Mouse (Mus musculus): ENCODE data around the gene Scd3.
A peak's percentile ranks its signal among the peaks of the same experiment; 100 is the strongest.

Scd3 gene

DNA sequence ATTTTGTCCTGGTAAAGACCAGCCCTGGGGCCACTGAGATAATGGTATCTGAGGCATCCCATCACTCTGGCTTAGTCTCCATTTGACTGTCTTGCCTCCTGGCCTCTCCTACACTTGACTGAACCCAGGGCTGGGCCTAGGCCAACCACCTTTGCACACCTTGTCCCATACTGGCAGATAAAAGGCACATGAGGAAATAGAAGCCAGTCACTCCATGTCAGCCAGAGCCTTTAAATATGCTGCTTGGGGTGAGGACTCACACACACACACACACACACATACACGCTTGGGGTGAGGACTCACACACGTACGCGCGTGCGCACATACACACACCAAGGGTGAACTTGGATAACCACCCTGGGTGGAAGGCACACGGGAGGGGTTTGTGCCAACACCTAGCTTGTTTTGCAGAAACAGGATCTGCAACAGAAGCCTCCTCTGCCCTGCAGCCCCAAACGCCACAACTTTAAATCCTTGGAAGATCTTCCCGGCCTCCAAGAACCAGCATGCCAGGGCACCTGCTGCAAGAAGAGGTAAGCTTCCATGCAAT is at the start of gene Scd3:
Gene Scd3, plus strand, starts transcription at position 255 of the 550 bp plus-strand sequence.
- DNase-seq (ENCODE audit: low spot score), result no peak

DNA sequence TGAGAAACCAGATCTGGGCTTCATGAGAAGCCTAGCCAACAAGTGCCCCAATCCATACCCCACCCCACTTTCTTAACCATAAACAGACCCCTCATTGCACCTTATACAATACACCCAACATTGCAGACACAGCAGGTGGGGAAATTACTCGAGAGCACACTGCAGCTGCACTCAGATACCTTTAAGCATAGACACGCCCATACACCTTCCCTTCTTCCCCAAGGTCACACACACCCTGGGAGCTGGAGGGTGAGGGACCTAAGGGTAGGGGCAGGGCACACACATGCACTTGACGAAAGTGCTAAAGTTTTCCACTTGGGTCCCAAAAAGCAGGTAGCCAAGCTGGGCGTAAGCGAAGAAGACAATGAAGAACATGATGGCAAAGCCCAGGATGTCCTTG is 49.3 kb upstream of the Scd3 start:
- no peak for DNase-seq (ENCODE audit: low spot score)

DNA sequence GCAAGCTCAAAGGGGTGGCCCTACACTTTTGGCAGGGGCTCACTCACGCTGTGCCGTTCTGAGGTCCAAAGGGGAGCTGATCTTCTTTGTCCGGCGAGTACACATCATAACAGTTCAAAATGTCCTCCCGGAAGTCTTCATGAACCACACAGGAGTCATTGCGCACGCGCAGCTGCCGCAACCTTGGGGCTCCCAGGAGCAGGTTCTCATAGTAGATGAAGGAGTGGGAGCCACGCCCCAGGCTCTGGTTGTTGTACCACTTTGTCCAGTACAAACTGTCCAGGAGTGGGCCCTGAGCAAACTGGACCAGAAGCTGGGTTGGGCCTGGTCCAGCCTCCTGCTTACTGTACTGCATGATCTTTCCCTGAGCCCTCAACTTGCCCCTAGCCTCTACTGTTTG is 46.1 kb upstream of the Scd3 start:
- no peak for DNase-seq (ENCODE audit: low spot score)

DNA sequence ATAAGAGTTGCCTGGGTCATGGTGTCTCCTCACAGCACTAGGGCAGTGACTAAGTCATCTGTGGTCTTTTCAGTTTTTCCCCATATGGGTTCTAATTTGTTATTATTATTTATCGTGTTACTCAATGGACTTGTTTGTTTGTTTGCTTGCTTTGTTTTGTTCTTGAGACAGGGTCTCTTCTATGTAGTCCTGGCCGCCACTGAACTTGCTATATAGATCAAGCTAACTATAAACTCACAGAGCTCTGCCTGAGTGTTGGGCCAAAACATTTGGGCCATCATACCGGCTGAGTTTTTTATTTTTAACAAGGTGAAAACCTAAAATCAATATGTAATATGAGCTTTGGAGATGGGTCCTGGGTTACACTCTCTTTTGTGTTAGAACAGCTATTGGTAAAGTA is 43.7 kb upstream of the Scd3 start:
- DNase-seq (ENCODE audit: low spot score), result no peak

DNA sequence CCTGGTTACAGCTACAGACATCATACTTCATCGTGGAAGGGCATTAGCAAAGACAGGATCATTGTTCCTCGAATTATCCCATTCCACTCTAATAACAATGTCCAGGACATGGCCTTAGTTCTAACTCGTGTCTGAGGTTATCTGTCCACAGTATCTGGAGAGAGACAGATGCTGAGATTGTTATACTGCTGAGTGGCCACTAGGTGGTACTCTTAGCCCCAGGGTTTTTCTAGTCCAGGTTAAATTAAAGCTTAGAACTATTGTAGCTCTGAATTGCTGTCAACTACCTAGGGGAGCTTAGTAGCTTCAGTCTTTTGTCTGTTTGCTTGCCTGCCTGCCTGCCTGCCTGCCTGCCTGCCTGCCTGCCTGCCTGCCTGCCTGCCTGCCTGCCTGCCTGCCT is 41.6 kb upstream of the Scd3 start:
- DNase-seq (ENCODE audit: low spot score), result no peak

DNA sequence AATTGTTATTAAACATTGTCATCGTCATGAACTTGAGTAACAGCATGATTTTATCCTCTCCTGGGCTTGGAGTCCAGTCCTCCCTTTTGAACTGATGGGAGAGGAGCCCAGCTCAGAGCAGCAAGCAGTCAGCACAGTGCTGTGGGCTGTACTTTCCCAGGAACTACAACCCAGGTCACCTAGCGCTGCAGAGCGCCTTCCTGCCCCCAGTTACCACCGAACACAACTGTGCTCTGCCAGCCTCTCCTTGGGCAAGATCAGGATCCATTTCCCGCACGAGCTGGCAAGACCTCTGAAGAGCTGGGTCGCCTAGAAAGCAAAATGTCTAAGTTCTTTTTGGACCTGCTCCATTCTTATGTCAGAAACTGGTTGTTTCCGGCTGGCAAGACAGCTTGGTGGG is 28.2 kb upstream of the Scd3 start:
- no peak for DNase-seq (ENCODE audit: low spot score)

DNA sequence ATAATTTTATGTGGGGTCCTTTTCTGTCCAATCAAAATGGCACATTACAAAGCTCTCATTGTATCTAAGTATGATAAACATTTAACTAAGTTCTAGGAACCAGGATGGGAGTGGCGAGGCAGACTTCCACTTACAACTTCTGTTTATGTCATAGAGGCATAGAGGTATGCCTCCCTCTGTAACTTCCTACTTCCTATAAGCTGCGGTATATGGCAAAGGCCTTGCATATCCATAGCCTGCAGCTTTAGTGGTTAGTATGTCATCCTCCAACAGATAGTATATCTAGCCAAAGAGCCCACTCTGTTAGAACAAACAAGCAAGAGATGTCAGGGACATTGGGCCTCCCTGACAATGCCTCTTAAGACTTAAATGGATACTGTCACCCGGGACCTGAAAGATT is 26.3 kb upstream of the Scd3 start:
- no peak for DNase-seq (ENCODE audit: low spot score)

DNA sequence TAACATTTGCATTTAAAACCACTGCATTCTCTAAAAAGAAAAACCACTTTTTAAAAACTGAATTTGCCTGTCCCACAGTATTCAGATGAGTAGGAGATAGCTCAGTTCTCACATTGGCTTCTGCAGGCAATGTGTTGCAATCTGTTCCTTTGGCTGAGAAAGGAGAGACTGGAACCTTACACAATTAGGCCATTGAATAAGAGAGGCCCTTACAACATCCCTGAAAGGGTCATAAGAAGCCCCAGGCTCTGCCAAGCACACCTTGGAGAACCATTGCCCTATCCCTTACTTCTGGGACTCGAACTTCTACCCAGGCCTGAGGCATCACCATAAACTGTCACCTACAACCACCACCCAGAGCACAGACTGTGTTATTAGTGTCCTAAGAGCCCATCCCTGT is 22.6 kb upstream of the Scd3 start:
- no peak for DNase-seq (ENCODE audit: low spot score)

DNA sequence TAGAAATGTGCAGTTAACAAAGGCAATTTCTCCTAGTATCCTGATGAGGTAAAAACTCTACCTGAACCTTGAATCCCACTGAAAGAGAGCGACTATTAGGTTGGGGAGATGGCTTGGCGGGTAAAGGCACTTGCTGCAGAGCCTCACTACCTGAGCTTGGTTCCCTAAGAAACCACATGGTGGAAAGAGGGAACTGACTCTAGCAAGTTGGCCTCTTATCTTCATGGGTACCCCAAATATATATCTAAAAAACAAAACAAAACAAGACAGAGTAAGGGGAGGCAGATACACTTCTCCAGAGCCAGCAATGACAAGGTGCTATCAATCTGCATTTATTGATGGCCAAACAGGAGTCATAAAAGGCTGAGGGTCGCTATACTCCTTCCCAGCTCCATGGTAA is 19.1 kb upstream of the Scd3 start:
- no peak for DNase-seq (ENCODE audit: low spot score)

DNA sequence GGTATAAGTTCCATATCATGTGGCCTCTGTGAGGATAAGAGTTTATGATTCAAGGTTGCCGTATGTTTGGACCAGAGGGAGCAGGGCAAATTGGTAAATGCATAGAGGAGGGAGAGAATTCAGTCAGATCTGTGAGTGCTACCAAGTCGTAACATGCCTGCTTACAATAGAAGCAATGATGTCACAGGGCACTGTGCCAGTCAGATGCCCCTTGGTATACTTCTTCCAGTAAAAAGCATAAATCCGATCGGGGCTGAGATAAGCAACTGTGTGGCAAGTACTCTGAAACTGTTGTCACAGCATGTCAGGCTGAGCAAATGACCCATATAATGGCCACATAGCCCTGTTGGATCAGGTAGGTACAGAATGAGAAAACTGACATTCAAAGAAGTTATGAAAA is 14.0 kb upstream of the Scd3 start:
- no peak for DNase-seq (ENCODE audit: low spot score)

DNA sequence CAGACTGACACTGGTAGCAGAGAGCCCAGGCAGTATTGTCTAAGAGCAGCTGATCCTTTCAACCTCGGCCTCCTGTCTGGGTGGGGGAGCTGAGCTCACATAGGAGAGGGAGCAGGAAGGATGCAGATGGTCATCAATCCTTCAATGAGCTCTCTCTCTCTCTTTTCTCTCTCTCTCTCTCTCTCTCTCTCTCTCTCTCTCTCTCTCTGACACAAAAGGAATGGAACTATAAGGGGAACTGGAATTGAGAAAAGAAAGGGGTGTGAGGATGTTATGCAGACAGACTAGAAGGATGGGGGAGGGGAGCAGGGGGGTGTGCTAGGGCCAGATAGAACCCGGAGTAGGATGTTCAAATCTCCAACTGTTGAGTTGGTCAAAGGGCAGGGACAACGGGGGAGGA is 10.7 kb upstream of the Scd3 start, which contains the start of gene Pkd2l1:
Gene Pkd2l1, minus strand, starts transcription at position 101 of the 400 bp plus-strand sequence.
- no peak for DNase-seq (ENCODE audit: low spot score)

DNA sequence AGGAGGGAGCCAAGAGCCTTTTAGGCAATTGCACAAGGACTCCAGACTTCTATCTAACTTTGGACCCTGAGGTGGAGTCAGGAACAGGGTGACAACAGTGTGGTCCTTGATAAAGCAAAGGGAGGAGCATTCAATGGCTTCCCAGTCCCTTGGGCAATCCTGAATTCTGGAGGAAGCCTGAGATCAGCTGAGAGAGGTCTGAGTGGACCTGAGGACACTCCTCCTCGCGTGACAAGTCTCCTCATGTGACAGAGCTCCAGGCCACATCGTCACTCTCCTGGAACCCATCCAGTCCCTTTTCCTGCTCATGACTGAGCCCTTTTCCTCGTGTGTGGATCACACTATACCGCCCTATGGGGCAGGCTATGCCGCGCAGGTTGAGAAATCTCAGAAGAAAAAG is 9.2 kb upstream of the Scd3 start:
- peak; percentile 66 for DNase-seq (ENCODE audit: low spot score)

DNA sequence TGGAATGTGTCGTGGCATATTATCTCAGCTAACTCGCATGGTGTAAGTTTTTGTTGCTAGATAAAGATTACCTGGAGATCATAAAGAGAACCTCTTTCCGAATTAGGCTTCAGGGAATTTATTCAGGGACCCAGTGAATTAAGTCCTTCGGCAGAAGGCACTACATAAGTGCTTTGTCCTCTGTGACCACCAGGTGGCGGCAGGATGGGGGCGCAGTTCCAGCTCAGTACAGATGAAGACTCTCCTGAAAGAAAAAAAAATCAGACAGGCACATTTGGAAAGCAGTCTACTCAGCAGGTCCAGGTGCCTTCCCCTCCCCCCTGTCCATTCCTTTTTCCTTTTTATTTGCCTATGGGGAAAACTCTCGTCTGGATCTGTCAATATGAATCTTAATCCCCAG is 7.9 kb upstream of the Scd3 start:
- peak; percentile 48 for DNase-seq (ENCODE audit: low spot score)

DNA sequence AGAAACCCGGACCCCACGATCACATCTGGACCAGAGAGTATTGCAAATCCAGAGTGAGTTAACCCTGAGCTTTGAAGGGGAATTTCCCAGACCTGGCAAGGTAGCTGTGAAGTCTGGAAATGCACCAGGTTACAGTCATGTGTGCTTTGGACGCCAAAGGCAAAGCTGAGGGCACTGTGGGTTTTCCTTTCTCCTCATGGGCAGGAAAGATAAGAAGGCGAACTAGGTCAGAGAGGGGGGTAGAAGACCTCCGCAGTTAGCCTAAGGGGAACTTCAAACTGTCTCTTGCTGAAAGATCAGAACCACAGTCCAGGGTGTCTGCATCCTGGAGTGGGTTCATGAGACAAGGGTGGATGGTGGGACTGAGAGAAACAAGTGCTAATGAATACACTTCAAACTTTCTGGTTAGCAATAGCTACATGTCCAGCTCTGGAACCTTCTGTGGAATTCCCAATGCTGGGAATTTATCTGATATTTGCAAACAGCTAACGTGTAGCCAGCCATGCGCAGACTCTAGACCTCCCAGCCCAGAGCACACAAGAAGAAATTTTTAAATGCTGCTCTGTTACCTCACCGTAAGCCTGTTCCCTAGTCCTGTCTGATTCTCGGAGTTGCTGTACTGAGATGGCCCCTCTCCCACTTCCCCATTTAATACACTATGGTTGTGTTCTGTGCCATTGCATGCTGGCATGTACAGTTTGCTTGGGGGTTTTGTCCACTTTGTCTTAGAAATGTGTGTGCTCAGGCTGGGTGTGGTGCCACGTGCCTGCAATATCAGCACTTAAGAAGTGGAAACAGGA is 5.8 kb upstream of the Scd3 start:
- DNase-seq (ENCODE audit: low spot score), result no peak

DNA sequence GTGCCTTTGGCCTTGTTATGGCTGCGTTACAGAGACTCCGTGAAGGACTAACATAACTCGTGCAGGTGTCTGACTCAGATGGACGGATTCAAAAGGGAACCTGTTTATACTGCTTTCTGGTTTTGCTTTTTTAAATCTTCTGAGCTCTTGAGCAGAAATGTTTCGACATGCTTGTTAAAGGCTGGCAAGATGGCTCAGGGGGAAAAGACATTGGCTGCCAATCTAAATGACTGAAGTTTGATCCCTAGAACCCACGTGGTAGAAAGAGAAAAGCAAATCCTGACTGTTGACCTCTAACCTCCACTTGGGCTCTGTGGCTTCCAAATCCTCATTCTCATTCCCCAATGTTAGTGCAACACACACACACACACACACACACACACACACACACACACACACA is 4.6 kb upstream of the Scd3 start:
- no peak for DNase-seq (ENCODE audit: low spot score)

DNA sequence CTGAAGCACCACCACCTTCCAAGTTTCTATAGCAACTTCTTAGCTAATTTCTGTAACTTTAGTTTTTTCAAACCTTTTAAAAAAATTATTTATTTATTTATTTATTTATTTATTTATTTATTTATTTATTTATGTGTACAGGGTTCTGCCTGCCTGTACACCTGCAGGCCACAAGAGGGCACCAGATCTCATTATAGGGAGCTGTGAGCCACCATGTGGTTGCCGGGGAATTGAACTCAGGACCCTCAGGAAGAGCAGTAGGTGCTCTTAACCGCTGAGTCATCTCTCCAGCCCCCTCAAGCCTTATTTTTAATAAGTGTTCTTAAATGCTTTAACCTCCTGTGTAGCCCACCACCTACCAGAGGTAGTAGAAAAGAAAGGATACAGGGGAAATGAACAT is 4.1 kb upstream of the Scd3 start:
- DNase-seq (ENCODE audit: low spot score), result peak; percentile 9

DNA sequence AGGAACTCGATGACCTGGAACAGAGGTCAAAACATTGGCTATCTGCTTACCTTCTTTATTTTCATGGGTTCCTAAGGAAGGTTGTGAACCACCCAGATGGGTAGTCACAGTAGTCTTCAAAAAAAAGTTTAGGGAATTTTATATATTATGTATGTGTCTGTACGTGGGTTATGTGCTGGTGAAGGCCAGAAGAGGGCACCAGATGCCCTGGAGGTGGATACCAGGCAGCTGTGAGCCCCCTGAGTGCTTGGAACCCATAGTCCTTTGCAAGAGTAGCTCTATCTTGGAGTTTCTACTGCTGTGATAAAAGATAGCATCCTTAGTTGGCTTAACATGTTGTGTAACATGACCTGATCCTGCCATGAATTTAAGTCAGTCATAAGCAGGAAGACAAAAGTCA is 4.0 kb downstream of the Scd3 start:
- no peak for DNase-seq (ENCODE audit: low spot score)

DNA sequence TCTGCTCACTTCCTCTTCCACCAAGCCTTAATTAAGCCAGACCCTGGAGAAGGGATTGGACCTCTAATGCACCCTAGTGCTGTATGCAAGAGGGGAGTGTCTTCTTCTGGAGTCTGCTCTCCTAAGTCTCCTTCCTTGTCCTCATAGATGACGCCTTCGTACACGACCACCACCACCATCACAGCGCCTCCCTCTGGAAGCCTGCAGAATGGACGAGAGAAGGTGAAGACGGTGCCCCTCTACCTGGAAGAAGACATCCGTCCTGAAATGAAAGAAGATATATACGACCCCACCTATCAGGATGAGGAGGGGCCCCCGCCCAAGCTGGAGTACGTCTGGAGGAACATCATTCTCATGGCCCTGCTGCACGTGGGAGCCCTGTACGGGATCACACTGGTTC is 12.2 kb downstream of the Scd3 start:
- no peak for DNase-seq (ENCODE audit: low spot score)

DNA sequence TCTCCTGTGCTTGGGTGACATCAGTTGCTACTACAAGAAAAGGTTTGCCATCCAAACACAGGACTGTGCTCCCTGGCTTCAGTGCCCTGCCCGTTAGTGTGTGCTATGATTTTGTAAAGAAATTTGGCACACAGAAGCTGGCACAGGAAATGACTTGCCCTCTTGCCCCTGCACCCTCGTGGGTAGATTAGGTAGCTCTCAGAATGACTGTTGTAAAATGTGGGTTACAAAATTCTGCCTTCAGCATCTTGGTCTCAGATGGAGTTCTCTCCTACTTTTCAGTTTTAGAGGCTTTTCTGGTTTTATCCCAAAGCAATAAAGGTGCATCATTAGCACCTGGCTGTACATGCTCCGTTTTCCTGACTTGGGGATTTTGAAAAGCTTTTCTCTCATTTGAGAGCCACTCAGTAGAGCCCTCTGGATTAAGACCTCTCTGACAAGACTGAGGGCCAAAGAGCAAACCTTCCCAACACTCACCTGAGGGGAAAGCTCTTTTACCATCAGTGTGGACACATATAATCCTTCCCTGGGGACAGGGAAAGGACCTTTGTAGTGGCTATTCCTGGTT is 15.0 kb downstream of the Scd3 start:
- DNase-seq (ENCODE audit: low spot score), result no peak

DNA sequence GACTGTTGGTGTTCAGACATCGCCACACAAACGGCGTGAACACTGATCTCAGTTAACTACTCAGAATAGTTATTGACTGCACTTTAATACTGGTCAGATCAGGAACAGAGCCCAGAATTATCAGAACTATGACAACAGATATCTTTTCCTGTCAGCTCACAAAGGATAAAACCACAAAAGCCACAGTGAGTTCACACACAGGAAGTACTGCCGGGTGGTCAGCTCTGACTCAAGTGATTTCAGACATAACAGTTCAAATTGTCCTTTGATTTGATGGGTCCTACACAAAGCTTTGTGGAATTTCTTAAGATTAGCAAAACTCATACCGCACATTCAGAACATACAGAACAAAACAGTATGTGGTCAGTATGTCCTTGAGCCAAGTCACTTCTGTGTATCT is 22.7 kb downstream of the Scd3 start:
- no peak for DNase-seq (ENCODE audit: low spot score)

DNA sequence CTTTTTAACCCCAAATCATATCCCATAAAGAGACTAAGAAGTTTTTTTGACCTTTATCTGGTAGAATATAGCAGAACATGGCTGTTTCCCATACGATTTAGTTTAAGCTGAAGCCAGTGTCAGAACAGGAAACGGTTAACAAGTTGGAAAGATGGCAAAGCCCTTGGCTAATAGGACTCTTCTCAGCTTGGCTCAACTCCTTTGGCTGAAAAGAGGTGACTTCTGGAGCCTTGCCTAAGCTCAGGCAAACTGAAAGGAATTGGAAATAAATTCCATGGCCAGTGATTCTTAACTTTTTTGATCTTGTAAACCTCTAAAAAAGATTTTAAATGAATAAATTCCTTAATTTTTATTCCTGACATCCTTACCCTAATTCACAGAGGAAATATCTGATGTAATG is 26.7 kb downstream of the Scd3 start:
- DNase-seq (ENCODE audit: low spot score), result no peak

DNA sequence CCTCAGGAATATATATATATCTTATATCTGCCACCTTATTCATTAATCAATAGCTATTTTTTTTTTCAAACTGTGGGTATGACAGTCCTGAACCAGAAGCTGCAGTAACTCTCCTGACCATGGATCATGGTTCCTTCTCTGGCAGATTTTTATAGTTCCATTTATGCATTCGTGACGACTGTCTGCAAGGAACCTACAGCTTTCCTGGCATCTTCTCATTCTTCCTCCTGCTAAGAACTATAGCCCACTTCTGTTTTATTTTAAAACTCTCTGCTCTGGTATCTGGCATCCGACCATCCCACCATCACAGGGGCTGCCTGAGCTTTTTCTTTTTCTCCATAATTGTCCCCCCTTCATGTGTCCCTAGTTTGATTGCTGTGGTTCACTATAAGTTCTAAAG is 27.1 kb downstream of the Scd3 start:
- DNase-seq (ENCODE audit: low spot score), result no peak

DNA sequence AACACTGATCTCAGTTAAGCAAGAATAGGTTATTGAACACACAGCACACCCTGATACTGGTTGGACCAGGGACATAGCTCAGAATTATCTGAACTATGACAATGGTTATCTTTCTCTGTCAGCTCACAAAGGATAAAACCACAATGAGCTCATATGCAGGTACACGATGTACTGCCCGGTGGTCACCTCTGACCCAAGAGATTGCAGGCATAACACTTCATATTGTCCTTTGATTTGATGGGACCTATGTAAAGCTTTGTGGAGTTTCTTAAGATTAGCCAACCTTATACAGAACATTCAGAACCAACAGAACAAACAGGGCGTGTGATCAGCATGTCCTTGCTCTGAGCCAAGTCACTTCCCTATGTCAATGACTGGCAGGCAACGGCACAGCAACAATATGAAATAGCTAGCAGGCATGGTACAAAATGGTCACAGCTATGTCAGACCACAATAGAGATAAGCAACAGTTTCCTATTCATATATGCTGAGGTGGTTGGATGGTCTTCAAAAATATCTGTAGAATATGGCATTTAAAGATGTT is 28.6 kb downstream of the Scd3 start:
- no peak for DNase-seq (ENCODE audit: low spot score)

Data from lung, postnatal 25 days (tissue).